Mouse (Mus musculus) lung, adult 2 months (tissue): ENCODE measurements around the gene Sptssb. TPM values are rescaled to one million over a fixed set of nuclear protein-coding genes. Genes with fewer than 3 reads are reported as not detected.

Source experiments
- DNase-seq: peaks from one replicate; pipeline ENCODE4 v3.0.0; 2022
- H3K4me1 ChIP-seq: fragments of 200-500 bp; 2 replicates; pipeline ENCODE4 v1.6.1; 2011; ENCODE audit warnings: low read length; ENCODE audit not compliant: control insufficient read depth, insufficient read depth
- H3K4me3 ChIP-seq: fragments of 200-500 bp; replicated peaks from 2 replicates; pipeline ENCODE3; 2011; ENCODE audit warnings: low read depth, mild to moderate bottlenecking, control low read depth, low read length; ENCODE audit errors: extremely low read depth
- CTCF ChIP-seq: fragments of 200-500 bp; IDR thresholded peaks from 2 replicates; pipeline ENCODE4 v1.5.1; 2011; ENCODE audit warnings: mild to moderate bottlenecking, low read length, control low read depth; ENCODE audit not compliant: insufficient read depth
- POLR2A ChIP-seq: fragments of 200-500 bp; IDR thresholded peaks from 2 replicates; pipeline ENCODE4 v1.6.1; 2011; ENCODE audit warnings: low read depth, mild to moderate bottlenecking, control low read depth, low read length, borderline replicate concordance; ENCODE audit errors: extremely low read depth
- WGBS: fragments of 180-500 bp; shearing (Covaris S2); methylation state at CpG from one replicate; pipeline ENCODE4 v1.1.7; 2018; 5-methylcytosine and 5-hydroxymethylcytosine counted together
- polyA plus RNA-seq: library from polyadenylated mRNA; depleted of rRNA; stranded (reverse); fragments of >200 nt; gene quantifications from 2 replicates; pipeline ENCODE4 v1.2.3, GENCODE M21; 2012

The Sptssb gene
- polyA plus RNA-seq, 1 experiment: 40.5 TPM

DNA sequence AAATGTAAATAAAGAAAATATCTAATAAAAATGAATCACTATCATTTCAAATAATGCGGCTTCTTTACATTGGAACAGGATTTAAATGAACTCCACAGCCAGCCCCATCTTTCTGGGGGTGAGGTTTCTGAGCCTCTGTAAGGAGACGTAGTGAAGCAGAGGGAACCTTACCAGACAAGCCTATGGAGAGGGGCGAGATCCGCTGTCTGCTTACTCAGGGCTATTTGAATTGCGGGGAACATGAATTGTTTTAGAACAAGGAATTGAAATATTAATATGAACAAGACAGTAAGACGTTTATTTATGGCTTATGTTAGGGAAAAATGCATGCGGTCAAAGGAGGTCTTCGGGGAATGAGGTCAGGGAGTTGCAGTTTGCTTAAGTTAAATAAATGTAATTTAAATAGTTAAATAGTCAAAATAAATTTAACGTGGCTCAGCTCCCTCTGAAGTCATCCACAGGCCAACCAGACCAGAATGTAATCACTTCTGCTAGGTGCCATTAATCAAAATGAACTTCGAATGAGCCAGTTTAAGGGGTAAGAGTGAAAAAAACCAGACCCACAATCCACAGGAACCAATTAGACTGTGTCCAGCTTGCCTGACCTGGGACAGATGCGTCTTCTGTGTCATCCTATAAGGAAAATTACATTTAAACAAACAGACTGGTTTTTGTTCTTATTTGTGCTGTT is 46.6 kb downstream of the Sptssb start:
- TF ChIP-seq POLR2A: no peak
- TF ChIP-seq CTCF: no peak
- no peaks in the 10 kb centered on the region for H3K4me1 ChIP-seq
- DNase-seq: no peak
- no peak overlapping the region for H3K4me3 ChIP-seq
- 74% methylated on average over 11 of the region's 11 CpGs for WGBS

DNA sequence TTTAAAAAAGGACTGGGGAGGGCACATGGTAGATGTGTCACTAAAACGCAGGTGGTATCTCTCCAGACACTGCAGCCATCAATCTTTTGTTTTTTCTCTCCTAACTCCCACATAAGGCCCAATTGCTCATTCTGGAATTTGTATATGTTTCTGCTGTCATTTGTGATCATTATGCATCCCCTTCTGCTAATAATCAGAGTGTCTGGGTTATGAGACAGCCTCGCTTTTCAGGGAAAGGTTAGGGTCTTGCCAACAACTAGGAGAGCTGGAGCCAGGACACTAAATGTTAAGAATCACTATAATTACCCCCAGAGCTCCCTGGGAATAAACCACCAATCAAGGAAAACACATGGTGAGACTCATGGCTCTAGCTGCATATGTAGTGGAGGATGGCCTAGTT is 47.3 kb downstream of the Sptssb start:
- Histone ChIP-seq H3K4me3 (no peak overlapping the region), H3K4me1 (no peaks in the 10 kb centered on the region)
- no peak for TF ChIP-seq CTCF
- TF ChIP-seq POLR2A: no peak
- no peak for DNase-seq
- WGBS: 59% methylated on average over 2 of the region's 2 CpGs

DNA sequence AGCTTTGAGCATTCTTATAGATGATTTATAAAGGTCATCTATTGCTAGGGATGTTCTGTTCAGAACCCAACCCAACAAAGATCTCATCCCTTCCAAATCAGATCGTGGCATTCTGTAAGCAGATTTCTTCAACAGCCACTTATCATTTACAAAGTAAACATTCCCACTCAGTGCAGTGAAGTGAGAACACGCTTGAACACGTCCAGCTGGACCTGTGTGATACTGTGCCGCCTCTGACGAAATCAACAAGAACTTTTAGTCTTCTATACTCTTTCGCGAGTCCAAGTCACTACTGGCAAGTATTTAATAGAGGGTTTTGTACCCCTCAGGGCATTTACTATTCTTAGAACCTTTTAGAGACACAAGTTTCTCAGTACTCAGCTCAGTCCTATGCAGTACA is 51.3 kb downstream of the Sptssb start:
- 39% methylated on average over 7 of the region's 7 CpGs for WGBS

DNA sequence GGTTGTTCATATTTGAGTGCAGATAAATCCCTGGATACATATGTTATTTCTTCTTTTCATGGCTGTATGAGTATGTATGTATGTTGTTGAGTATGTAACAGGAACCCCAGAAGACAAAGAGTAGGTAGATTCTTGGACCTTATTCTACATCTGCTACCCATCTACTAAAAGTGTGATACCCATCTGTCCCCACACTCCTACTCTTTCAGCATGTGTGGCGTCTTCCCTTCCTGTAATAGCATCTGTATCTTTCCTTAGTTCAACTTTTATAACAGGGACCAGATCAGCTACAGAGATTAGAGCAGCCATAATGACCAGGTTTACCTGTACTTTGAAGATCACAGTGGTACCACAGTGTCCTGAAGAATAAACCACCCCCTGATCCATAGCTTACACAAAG is 56.6 kb downstream of the Sptssb start:
- TF ChIP-seq CTCF (no peak), POLR2A (no peak)
- Histone ChIP-seq H3K4me3 (no peak overlapping the region), H3K4me1 (no peaks in the 10 kb centered on the region)
- no peak for DNase-seq
- WGBS: 90% methylated on average over 1 of the region's 1 CpGs

More for the DNA sequence above, 51.3 kb downstream of the Sptssb start:
- TF ChIP-seq POLR2A (no peak), CTCF (no peak)
- DNase-seq: no peak
- Histone ChIP-seq H3K4me3 (no peak overlapping the region), H3K4me1 (no peaks in the 10 kb centered on the region)

DNA sequence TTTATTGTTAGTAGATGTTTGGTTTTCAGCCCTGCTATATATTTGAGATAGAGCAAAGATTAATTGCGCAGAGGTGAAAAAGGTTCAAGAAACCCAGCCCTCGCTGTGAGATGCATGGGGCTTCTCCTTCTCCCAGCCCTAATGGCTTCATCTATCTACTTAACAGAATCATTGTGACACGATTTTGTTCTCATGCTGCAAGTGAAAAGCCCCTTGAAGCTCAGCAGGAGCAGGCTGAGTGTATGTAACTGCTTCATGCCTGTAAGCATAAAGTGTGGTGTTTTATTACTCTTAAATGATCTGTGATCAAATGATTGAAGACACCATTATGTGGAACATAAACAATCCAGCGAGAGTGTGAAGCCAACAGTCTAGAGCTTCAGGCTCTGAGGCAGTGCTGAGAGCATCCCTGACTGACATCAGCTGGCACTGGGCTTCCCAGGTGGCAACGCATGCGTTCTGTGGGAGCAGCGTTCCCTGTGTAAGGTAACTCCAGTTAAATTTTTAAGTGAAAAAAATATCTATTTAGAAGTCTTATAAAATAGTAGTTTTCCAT is 58.8 kb downstream of the Sptssb start:
- Histone ChIP-seq H3K4me1 (no peaks in the 10 kb centered on the region), H3K4me3 (no peak overlapping the region)
- no peak for TF ChIP-seq CTCF
- no peak for TF ChIP-seq POLR2A
- 49% methylated on average over 7 of the region's 7 CpGs for WGBS
- DNase-seq: no peak

DNA sequence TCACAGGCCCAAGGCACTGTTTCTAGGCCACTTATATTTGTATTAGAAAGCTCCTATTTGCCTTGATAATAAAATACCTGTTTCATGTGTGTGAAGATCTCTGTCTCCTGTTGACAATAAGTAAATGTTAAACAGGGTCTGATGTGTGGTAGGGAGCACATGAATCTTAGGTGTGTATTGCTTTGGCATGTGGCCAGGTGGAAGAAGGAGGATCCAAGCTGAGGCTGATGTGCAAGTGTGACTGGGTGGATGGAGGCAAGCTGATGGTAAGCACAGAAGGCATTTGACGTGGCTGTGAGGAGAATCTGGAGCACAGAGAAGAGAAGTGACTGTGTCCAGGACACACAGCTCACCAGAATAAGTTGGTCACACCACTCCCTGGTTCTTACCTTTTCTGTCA is 60.6 kb downstream of the Sptssb start:
- Histone ChIP-seq H3K4me3 (no peak overlapping the region), H3K4me1 (no peaks in the 10 kb centered on the region)
- WGBS: 74% methylated on average over 1 of the region's 1 CpGs
- no peak for DNase-seq
- no peak for TF ChIP-seq POLR2A
- no peak for TF ChIP-seq CTCF

GRCm38 (mm10) chr3:69797969-69798368 is 61.8 kb downstream of the Sptssb start:
- Histone ChIP-seq H3K4me1 (no peaks in the 10 kb centered on the region), H3K4me3 (no peak overlapping the region)
- DNase-seq: no peak
- no peak for TF ChIP-seq POLR2A
- 52% methylated on average over 2 of the region's 2 CpGs for WGBS

DNA sequence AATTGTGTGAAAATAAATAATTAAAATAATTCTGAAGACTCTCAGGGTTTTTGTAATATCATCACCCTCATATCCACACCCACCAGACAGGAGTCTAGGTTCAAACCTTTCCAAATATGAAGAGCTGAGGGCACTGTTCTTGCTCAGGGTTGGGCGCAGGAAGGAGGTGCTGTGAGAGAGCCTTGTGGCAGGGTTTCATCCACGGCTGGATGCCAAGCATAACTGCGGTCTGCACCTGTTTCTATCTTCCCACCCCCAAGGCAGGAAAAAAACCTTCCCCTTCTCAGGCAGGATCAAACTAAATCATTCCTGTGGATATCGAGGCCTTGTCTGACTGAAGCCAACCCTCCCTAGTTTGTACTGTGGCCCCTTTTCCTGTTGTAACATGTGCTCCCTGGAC is 62.2 kb downstream of the Sptssb start:
- no peak for DNase-seq
- TF ChIP-seq CTCF: no peak
- WGBS: 82% methylated on average over 4 of the region's 4 CpGs

GRCm38 (mm10) chr3:69792823-69793417 is 66.8 kb downstream of the Sptssb start:
- no peaks in the 10 kb centered on the region for H3K4me1 ChIP-seq
- 57% methylated on average over 3 of the region's 3 CpGs for WGBS
- no peak for DNase-seq
- no peak overlapping the region for H3K4me3 ChIP-seq
- TF ChIP-seq POLR2A (no peak), CTCF (no peak)

More for the DNA sequence above, 62.2 kb downstream of the Sptssb start:
- Histone ChIP-seq H3K4me1 (no peaks in the 10 kb centered on the region), H3K4me3 (no peak overlapping the region)

- 56% methylated on average over 4 of the region's 4 CpGs for WGBS
- Histone ChIP-seq H3K4me1 (no peaks in the 10 kb centered on the region), H3K4me3 (no peak overlapping the region)
- TF ChIP-seq POLR2A (no peak), CTCF (no peak)
- no peak for DNase-seq
Observed at GRCm38 (mm10) chr3:69779246-69779796, 80.4 kb downstream of the Sptssb start.
